Mouse (Mus musculus) ovary, postnatal 36 days (tissue): ENCODE measurements around the gene Krtdap.
"Not testable (repeated sequence)": the region's sequence is repeated elsewhere in the genome, so short reads cannot be mapped to it uniquely, and the experiment has no call there.

Source experiments
- DNase-seq: peaks from one replicate; pipeline ENCODE4 v3.0.0; 2022; ENCODE audit warnings: low spot score, mixed read lengths

The Krtdap gene

GRCm38 (mm10) chr7:30787377-30788022, at the start of gene Krtdap:
Gene Krtdap, plus strand, starts transcription at chr7:30787896.
- DNase-seq = no peak

GRCm38 (mm10) chr7:30742570-30742969, 45.1 kb upstream of the Krtdap start:
- DNase-seq = not testable (repeated sequence)

- DNase-seq = not testable (repeated sequence)
Measured at GRCm38 (mm10) chr7:30743617-30744016, 44.1 kb upstream of the Krtdap start, which contains the start of gene Gapdhs. Gene Gapdhs, minus strand, starts transcription at chr7:30743681.

GRCm38 (mm10) chr7:30744022-30744598, 43.6 kb upstream of the Krtdap start:
- DNase-seq = peak; percentile 40

GRCm38 (mm10) chr7:30747525-30748204, 40.0 kb upstream of the Krtdap start:
- no peak for DNase-seq

GRCm38 (mm10) chr7:30749824-30750606, 37.7 kb upstream of the Krtdap start:
- no peak for DNase-seq

GRCm38 (mm10) chr7:30751086-30751669, 36.5 kb upstream of the Krtdap start, which contains the start of gene Sbsn:
Gene Sbsn, plus strand, starts transcription at chr7:30751471.
- DNase-seq = no peak

- DNase-seq = no peak
Measured at GRCm38 (mm10) chr7:30757001-30757400, 30.7 kb upstream of the Krtdap start.

GRCm38 (mm10) chr7:30758853-30759252, 28.8 kb upstream of the Krtdap start:
- DNase-seq = no peak

GRCm38 (mm10) chr7:30761769-30762352, 25.8 kb upstream of the Krtdap start:
- no peak for DNase-seq

- DNase-seq = no peak
Measured at GRCm38 (mm10) chr7:30763456-30763855, 24.2 kb upstream of the Krtdap start, which contains the start of gene Dmkn. Gene Dmkn, plus strand, starts transcription at chr7:30763756.

GRCm38 (mm10) chr7:30765173-30765572, 22.5 kb upstream of the Krtdap start:
- no peak for DNase-seq

GRCm38 (mm10) chr7:30766408-30766807, 21.3 kb upstream of the Krtdap start:
- DNase-seq = no peak

GRCm38 (mm10) chr7:30769236-30769635, 18.5 kb upstream of the Krtdap start:
- no peak for DNase-seq

GRCm38 (mm10) chr7:30776104-30776503, 11.6 kb upstream of the Krtdap start:
- no peak for DNase-seq

- DNase-seq = no peak
Measured at GRCm38 (mm10) chr7:30777081-30777579, 10.6 kb upstream of the Krtdap start.

- no peak for DNase-seq
Measured at GRCm38 (mm10) chr7:30777911-30778310, 9.8 kb upstream of the Krtdap start.

- DNase-seq = no peak
Measured at GRCm38 (mm10) chr7:30781792-30782191, 5.9 kb upstream of the Krtdap start.

GRCm38 (mm10) chr7:30782658-30783057, 5.0 kb upstream of the Krtdap start:
- DNase-seq = no peak

- DNase-seq = no peak
Measured at GRCm38 (mm10) chr7:30785154-30785553, 2.5 kb upstream of the Krtdap start.
